Mouse (Mus musculus) kidney, adult 10 weeks (tissue): ENCODE data around the gene Clk1. TPM values are rescaled to one million over a fixed set of nuclear protein-coding genes. Genes with fewer than 3 reads are reported as not detected.

Source experiments
- polyA plus RNA-seq: library from polyadenylated mRNA; stranded (reverse); fragments of 350-450 nt; fragmentation: Illumina TruSeq; extraction: RNeasy Lipid Tissue Mini Kit (QIAGEN cat#74804); gene quantifications from one replicate; pipeline ENCODE4 v1.2.3, GENCODE M21; 2014; ENCODE audit warnings: low read depth, low replicate concordance

Gene Clk1
- polyA plus RNA-seq, result 329 TPM

DNA sequence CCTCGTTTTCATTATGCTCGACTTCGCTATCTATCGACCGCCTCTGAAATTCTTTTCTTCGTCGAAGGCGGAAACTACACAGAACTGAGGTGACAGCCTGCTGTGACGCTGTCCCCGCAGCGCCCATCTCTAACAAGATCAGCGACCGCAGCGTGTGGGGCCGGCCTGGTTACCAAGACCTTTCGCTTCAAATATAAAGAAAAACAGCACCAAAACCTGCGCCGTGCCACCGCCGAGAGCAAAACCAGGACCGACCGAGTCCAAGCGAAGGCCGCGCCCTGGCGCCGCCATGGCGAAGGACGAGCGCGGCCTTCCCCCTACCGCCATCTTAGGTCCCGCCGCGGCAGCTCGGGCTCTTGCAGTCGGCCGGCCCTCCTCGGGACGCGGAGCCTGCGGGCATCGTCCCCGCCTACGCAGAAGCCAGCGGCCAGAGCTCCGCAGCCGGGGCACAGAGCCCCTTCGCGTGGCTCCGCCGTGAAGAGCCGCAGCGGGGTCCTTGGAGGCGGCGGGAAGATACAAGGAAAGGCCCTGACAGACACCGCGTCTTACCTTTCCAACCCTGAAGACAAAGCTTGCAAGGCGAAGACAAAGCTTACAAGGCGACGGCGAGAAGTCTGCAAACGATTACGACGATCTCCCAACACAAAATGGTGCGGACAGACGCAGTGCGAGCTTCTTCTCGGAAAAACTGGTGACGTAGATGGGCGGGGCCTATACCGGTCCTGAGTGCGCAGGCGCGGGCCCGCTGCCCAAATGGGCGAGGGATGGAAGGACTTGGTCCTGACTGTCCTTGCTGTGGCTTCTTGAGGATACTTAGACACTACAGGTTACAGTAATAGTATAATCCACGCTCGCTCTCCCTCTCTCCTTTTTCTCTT, at the start of gene Clk1:
TSS of gene Clk1 (minus strand) at position 696 of the 878 bp plus-strand sequence.

DNA sequence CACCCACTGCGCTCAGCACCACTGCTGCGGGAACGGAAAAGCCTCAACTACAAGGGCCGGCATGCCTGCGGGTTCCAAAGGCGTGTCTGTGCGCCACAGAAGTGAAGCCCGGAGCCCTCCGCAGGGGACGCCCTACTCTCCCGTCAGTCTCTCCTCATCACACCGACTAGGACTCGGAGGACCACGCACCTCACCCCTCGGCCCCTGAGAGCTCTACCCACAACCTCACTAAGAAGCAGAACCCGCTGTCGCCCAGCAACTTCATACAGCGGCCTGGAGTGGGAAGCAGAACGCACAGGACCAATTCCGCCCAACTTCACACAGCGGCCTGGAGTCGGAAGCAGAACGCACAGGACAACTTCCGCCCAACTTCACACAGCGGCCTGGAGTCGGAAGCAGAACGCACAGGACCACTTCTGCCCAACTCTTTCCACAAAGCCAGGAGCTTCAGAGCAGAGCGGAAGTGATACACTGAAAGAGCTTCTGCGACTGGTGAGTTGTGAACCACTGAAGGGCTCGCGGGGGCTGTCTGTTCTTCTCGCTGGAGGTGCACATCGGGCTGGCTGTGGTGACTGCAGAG, 21.4 kb upstream of the Clk1 start, which contains the start of the genes Nif3l1 and Ppil3:
TSS of gene Nif3l1 (plus strand) at position 9 of the 580 bp plus-strand sequence.
TSS of gene Ppil3 (minus strand) at position 344 of the 580 bp plus-strand sequence.

DNA sequence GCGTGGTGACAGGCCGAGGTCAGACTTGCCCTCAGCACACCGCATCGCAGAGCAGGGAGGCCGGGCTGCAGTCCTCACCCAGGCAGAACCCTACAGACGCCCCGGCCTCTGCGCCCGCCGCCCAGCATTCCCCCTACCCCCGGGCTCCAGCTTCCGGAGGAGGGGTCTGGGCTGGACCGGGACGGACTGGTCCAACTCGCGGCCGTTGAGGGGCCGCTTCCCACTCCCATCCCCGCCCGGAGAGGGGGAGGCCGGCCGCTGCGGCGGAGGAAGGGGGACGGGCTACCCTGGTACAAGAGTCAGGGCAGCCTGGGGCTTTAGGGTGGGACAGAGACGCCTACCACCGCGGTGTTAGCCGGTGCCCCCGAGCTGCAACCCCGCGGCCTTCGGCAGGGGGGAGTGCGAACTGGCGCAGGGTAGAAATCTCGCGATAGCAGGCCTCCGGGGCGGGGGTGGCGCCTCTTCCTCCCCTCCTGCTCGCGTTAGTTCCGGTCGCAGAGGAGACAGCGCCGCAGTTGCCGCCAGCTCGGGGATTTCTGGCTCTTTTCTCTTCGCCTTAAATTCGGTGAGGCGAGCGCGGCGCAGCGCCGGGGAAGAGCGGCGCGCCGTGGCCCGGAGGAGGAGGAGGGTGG, 31.1 kb downstream of the Clk1 start, which contains the start of gene Bzw1:
TSS of gene Bzw1 (plus strand) at position 247 of the 632 bp plus-strand sequence.

Other genes starting within 250 kb of the Clk1 start
- gene Aox4, start 213.7 kb downstream of the Clk1 start, polyA plus RNA-seq, result not detected
- 0.24 TPM for gene Aox2, start 145.7 kb downstream of the Clk1 start, polyA plus RNA-seq
- gene Bzw1, start 31.2 kb downstream of the Clk1 start, polyA plus RNA-seq, result 359 TPM
- 29.5 TPM for gene Nif3l1, start 21.1 kb upstream of the Clk1 start, polyA plus RNA-seq
- gene Ppil3, start 21.4 kb upstream of the Clk1 start, polyA plus RNA-seq, result 108 TPM
- gene Orc2, start 81.0 kb upstream of the Clk1 start, polyA plus RNA-seq, result 60.0 TPM
- gene Fam126b, start 162.3 kb upstream of the Clk1 start, polyA plus RNA-seq, result 69.7 TPM
- gene Ndufb3, start 162.3 kb upstream of the Clk1 start, polyA plus RNA-seq, result 133 TPM